Mouse (Mus musculus) bone marrow, adult 2 months (tissue): ENCODE results near the gene Klhl2.

Experiments used
- CTCF ChIP-seq: fragments of 200-500 bp; IDR thresholded peaks from 2 replicates; pipeline ENCODE4 v1.5.1; 2011; ENCODE audit warnings: low read length, control low read depth; ENCODE audit not compliant: control insufficient read depth, insufficient read depth
- POLR2A ChIP-seq: fragments of 200-500 bp; IDR thresholded peaks from 2 replicates; pipeline ENCODE4 v1.6.1; 2011; ENCODE audit warnings: low read depth, mild to moderate bottlenecking, control low read depth, low read length, borderline replicate concordance; ENCODE audit not compliant: control insufficient read depth

- TF ChIP-seq CTCF, result no peak
- TF ChIP-seq POLR2A, result no peak
These were observed 14.2 kb downstream of the Klhl2 start for GRCm38 (mm10) chr8:64835475-64836122.
